Mouse (Mus musculus): ENCODE results near the gene Ncoa7.

The Ncoa7 gene

DNA sequence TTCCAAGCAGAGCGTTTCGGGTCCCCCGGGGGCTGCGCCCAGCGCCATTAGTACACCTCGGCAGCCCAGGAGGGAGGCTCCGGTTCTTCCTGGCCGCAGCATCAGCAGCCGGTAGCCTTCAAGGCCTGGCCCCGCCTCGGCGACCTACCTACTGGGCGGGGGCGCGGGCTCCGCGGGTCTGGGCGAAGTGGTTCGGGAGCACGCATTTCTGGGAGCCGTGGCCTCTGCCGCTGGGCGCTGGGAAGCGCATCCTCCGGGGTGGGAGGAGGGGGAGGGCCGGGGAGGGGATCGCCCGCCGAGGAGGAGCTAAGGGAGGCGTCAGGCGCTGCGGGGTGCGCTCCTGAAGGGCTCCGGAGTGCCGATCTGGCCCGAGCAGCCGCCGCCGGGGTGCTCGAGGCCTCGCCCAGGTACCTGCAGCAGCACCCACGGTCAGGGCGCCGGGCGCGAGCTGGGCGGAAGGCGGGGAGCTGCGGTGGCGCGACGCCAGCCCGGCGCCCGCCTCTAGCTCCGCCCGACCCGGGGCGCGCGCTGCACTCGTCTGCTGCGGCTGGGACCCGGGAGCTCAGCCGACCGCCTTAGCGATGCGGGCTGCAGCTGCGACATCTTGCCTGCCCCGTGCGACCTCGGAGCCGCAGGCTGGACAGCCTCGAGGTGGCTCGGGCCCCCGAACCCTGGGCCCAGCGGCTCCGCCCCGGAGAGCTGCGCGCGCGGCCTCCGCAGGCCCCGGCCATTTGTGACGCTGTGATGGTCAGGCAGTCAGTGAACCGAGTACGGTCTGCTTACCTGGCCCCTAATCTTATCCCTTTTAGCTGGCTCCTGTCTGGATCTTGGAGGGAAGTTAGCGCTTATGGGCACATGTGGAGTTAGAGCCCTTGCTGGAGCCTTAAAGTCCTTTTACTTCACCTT, at the start of gene Ncoa7:
Gene Ncoa7 (minus strand): TSS at position 646 of the 906 bp plus-strand sequence.
- peak; percentile 91 for DNase-seq

GRCm38 (mm10) chr10:30845101-30845825, 42.1 kb upstream of the Ncoa7 start:
- DNase-seq = peak; percentile 16

- peak; percentile 65 for DNase-seq
These were observed 41.3 kb upstream of the Ncoa7 start for GRCm38 (mm10) chr10:30844191-30845010.

DNA sequence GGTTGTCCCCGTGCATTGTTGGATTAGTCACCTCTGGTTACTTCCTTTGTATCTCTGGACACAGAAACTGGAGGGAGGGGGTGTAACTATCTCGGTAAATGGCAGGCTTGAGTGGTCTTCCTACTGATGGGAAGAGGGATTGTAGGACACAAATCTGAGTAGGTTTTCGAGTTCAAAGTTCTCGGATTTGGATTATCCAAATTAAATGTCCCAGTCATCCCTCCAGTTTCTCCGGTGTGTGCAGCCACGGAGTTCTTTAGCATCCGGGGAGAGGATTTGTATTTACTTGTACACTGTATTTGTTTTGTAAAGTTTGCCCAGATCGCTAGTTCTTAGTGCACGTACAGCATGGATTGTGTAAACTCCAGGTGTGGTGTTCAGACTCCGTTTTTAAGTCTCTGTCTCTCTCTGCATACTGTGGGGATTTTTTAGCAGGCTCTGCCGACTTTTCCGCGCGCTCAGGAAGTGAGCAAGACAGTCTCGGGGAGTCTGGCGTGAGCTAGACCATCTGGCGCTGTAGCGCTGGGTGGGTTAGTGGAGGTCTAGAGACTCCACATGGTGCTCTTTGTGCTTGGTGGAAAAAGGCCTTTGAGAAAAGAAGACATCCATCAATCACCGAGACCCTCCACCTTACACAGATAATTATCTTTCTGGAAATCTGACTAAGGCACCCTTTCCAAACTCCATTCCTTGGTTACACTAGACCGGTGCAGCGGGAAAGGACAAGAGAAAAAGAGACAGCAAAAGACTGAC, 40.5 kb upstream of the Ncoa7 start:
- peak; percentile 73 for DNase-seq

GRCm38 (mm10) chr10:30842643-30843437, 39.7 kb upstream of the Ncoa7 start, which contains the start of gene Hey2:
Gene Hey2, minus strand, starts transcription at chr10:30842801.
- DNase-seq = peak; percentile 99

DNA sequence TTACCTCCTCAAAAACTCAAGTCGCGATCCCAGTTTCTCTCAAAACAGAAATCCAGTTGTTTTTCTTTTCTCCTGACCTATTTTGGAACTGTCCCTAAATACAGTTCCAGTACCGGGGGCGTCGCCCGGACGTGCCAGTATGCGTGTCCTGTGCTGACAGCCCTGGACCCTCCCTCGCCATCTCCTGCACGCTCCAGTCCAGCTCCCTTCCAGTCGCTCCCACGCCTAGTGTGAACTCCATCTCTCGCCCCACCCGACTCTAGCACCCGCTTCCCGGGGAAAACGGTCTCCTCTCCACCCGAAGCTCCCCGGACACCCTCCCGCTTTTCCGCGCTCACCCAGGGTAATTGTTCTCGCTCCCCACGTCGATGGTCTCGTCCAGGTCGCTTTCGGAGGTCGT, 39.1 kb upstream of the Ncoa7 start:
- DNase-seq = no peak

GRCm38 (mm10) chr10:30840824-30841223, 37.7 kb upstream of the Ncoa7 start:
- DNase-seq = no peak

DNA sequence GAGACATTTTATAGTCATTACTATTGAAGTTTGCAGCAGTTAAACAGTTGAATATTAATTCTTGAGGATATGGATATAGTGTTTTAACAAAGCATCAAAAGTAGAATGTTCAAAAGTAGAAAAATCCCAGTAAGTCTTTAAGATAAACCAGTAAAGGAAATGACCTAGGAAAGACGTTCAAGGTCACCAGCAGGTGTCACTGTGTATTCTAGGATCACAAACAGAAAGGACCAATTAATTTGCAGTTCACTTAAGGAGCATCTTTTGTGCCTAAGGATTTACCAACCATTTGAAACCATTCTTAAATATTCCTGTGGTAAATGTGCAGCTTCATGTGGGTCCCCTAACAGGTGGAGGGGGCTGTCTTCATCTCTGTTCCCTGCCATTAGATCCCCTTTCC, 35.1 kb upstream of the Ncoa7 start:
- peak; percentile 47 for DNase-seq

DNA sequence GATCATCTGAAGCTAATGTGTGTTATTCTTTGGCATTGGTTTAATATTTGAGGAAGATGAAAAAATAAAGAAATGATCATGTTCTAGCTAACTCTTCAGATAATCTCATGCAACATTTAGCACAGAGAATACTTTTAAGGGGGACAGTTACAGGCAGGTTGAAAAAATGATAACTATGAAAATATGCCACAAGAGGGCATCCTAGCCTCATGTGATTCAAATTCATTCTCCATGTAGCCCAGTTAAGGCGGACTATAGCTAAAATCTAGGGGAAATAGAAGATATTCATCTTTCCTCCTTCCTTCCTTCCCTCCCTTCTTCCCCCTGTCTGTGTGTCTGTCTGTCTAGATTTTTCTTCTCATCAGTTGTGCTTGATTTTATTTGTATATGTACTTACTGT, 21.9 kb upstream of the Ncoa7 start:
- DNase-seq = peak; percentile 68

DNA sequence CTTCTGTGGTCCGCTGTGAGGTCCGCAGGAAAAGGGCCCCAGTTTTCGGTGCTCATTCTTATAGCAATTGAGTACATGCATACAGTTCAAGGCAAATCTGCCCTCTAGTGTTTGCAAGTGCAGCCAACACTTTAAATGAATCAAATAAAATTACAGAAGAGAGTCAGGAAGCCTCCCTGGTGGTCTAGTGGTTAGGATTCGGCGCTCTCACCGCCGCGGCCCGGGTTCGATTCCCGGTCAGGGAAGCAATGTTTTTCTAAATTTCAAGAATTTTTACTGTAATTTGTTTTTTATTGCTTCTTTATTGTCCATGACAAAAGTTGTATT, 7.8 kb upstream of the Ncoa7 start:
- peak; percentile 86 for DNase-seq

GRCm38 (mm10) chr10:30810247-30810966, 7.3 kb upstream of the Ncoa7 start:
- peak; percentile 6 for DNase-seq

- peak; percentile 7 for DNase-seq
These were observed 594 bp upstream of the Ncoa7 start for GRCm38 (mm10) chr10:30803587-30804253.

DNA sequence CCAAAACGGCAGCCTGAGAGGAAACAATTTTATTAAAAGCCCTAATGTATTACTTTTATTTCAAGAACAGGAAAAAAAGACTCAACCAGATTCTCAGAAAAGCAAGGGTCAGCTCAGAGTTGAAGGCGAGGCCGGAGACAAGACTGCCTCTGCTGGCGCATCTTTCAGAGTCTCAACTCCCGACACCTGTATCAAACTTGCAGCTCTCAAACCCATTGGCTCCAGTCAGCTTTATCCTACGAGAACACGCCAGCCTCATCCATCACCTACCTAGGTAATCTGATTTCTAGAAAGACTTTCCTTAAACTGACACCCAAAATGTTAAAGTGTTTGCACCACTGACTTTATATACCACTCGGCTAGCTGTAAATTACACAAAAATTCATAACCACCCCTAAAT, 1.1 kb downstream of the Ncoa7 start:
- peak; percentile 57 for DNase-seq

DNA sequence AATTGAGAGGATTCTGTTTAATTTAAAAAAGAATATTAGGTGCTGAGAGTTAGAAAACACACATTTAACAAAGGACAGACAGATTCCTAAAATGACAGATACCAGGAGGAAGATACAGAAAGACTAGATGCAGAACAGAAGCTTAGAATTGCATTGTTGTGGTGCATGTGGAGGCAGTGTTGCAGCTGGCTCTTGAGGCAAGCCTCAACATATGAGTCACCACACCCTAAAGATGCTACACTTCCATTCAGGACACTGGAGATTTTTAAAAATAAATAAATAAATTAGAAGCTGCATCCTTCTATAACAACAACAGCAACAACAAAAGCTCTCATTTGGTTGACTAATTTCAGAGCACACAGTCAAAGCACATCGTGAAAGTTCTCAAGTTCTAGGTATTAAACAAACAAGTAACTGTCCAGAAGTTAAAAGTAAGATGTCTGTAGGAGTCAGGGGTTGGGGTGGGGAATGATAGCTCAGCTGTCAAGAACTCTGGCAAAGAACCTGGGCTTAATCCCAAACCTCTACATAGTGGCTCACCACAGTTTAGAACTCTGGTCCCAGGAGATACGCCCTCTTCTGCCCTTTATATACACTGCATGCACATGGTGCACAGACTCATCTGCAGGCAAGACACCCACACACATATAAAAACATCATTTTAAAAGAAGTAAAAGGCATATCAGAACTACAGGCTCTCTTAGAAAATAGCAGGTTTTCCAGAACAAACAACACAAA, 3.2 kb downstream of the Ncoa7 start:
- no peak for DNase-seq

GRCm38 (mm10) chr10:30796469-30797261, 6.5 kb downstream of the Ncoa7 start:
- no peak for DNase-seq

DNA sequence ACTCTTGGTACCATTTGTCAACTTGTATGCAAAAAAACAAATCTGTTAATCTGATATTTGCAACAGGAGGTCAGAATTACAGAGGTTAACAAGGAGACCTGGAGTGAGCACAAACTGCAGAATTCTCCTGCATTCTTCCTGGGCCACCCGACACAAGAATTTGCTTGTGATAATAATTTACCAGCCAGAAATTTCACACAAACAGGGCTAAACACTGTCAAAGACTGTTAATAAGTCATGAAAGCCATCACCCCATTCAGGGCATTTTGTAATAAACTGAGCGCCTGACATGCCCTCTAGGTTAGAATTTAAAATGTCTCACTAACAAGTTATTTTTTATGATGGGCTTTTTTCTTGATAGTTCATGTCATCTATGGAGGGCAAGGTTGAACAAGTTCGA, 12.1 kb downstream of the Ncoa7 start:
- DNase-seq = no peak

GRCm38 (mm10) chr10:30789521-30789920, 13.6 kb downstream of the Ncoa7 start:
- DNase-seq = no peak

DNA sequence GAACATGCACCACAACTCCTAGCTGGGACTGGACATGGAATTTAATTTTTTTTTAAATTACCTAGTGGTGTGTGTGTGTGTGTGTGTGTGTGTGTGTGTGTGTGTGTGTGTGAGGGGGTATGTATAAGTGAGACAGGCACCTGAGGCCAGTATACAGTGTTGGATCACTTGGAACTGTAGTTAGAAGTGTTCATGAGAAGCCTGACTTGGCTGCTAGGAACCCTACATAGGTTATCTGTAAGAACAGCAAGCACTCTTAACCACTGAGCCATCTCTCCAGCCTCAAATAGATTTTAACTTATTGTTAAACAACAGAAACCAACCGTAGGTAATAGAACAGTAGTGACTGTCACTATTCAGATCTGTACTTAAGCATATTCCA, 14.8 kb downstream of the Ncoa7 start:
- no peak for DNase-seq

Data from embryo, embryonic 11 days (tissue).